Mouse (Mus musculus) heart, postnatal 0 days (tissue): ENCODE measurements at regions not wholly inside any gene's neighbourhood (a gene's known extent, or its start where the extent isn't known, plus 50 kb on each side); places are given as distances from the start of the nearest gene placed in this dataset.

ENCODE experiments used
- ATAC-seq: fragments of 200-750 bp; cut with Nextera tagmentation; 2 replicates; pipeline ENCODE4 v1.8.0; 2017; ENCODE audit warnings: low read depth, moderate number of reproducible peaks, moderate library complexity; ENCODE audit not compliant: insufficient read depth
- DNase-seq: peaks from one replicate; pipeline ENCODE4 v3.0.0-alpha.2; 2016; ENCODE audit warnings: low spot score
- H3K27ac ChIP-seq: fragments of 300-500 bp; sonication (generic); 2 replicates; pipeline ENCODE4 v1.5.1; 2014; ENCODE audit warnings: low read depth, mild to moderate bottlenecking
- H3K27me3 ChIP-seq: fragments of 300-500 bp; sonication (generic); 2 replicates; pipeline ENCODE4 v1.6.1; 2014; ENCODE audit warnings: low read length, mixed read lengths; ENCODE audit not compliant: control insufficient read depth, insufficient read depth
- H3K36me3 ChIP-seq: fragments of 300-500 bp; sonication (generic); replicated peaks from 2 replicates; pipeline ENCODE4 v1.6.1; 2014; ENCODE audit warnings: low read length, mixed read lengths; ENCODE audit not compliant: control insufficient read depth, insufficient read depth
- H3K4me1 ChIP-seq: fragments of 300-500 bp; sonication (generic); 2 replicates; pipeline ENCODE4 v1.6.1; 2014; ENCODE audit warnings: antibody characterized with exemption; ENCODE audit not compliant: control insufficient read depth, insufficient read depth
- H3K4me2 ChIP-seq: fragments of 300-500 bp; sonication (generic); 2 replicates; pipeline ENCODE4 v1.6.1; 2014; ENCODE audit warnings: low read depth, mild to moderate bottlenecking, low read length, moderate library complexity
- H3K4me3 ChIP-seq: fragments of 300-500 bp; sonication (generic); 2 replicates; pipeline ENCODE4 v1.5.1; 2014; ENCODE audit warnings: low read depth, low read length
- H3K9ac ChIP-seq: fragments of 300-500 bp; sonication (generic); replicated peaks from 2 replicates; pipeline ENCODE4 v1.6.1; 2014; ENCODE audit warnings: low read depth, low read length, mixed read lengths
- H3K9me3 ChIP-seq: fragments of 300-500 bp; sonication (generic); replicated peaks from 2 replicates; pipeline ENCODE4 v1.6.1; 2016; ENCODE audit warnings: low read length; ENCODE audit not compliant: control insufficient read depth
- CTCF ChIP-seq: IDR thresholded peaks from 2 replicates; pipeline ENCODE4 v1.5.1; 2016; ENCODE audit warnings: antibody characterized with exemption, control low read depth, low read depth
- EP300 ChIP-seq: IDR thresholded peaks from 2 replicates; pipeline ENCODE4 v1.6.1; 2016; ENCODE audit warnings: antibody characterized with exemption, low read depth
- WGBS: fragments of 180-500 bp; shearing (Covaris S2); extraction: QIAGEN DNeasy Blood & Tissue Kit; methylation state at CpG from one replicate; pipeline ENCODE4 v1.1.7; 2014; 5-methylcytosine and 5-hydroxymethylcytosine counted together

GRCm38 (mm10) chr13:99695874-99696558 lies 179.7 kb upstream of the Map1b start:
- ATAC-seq: no peak
- DNase-seq: no peak
- Histone ChIP-seq H3K9ac (no peak overlapping the region), H3K4me3 (no peak overlapping the region), H3K27me3 (no peaks in the 10 kb centered on the region), H3K36me3 (no peaks in the 10 kb centered on the region), H3K4me2 (no peak overlapping the region), H3K9me3 (no peaks in the 10 kb centered on the region), H3K4me1 (no peaks in the 10 kb centered on the region), H3K27ac (no peak overlapping the region)
- WGBS: 67% methylated on average over 7 of the region's 7 CpGs
- no peak for TF ChIP-seq EP300
- TF ChIP-seq CTCF: no peak

GRCm38 (mm10) chr13:99679934-99680333 lies 163.6 kb upstream of the Map1b start:
- no peak overlapping the region for H3K4me3 ChIP-seq
- DNase-seq (peak; percentile 38), ATAC-seq (peak; percentile 57)
- no peaks in the 10 kb centered on the region for H3K36me3 ChIP-seq
- H3K27me3 ChIP-seq: no peaks in the 10 kb centered on the region
- H3K27ac ChIP-seq: peak overlapping the region; percentile 52
- TF ChIP-seq EP300: no peak; the same call in 1 of the 2 replicates
- TF ChIP-seq CTCF: no peak
- 35% methylated on average over 3 of the region's 3 CpGs for WGBS
- H3K4me1 ChIP-seq: peaks cover 12% of the 10 kb centered on the region
- H3K9me3 ChIP-seq: no peaks in the 10 kb centered on the region
- no peak overlapping the region for H3K4me2 ChIP-seq
- H3K9ac ChIP-seq: no peak overlapping the region

GRCm38 (mm10) chr13:99679430-99679829 lies 163.1 kb upstream of the Map1b start:
- TF ChIP-seq EP300 (peak; percentile 36; the same call in 1 of the 2 replicates), CTCF (no peak)
- Histone ChIP-seq H3K27me3 (no peaks in the 10 kb centered on the region), H3K4me2 (no peak overlapping the region), H3K9ac (no peak overlapping the region), H3K36me3 (no peaks in the 10 kb centered on the region), H3K4me3 (no peak overlapping the region), H3K27ac (peak overlapping the region; percentile 52), H3K9me3 (no peaks in the 10 kb centered on the region), H3K4me1 (peaks cover 12% of the 10 kb centered on the region)
- DNase-seq (peak; percentile 90), ATAC-seq (peak; percentile 89)
- WGBS: 2% methylated on average over 2 of the region's 2 CpGs

DNA sequence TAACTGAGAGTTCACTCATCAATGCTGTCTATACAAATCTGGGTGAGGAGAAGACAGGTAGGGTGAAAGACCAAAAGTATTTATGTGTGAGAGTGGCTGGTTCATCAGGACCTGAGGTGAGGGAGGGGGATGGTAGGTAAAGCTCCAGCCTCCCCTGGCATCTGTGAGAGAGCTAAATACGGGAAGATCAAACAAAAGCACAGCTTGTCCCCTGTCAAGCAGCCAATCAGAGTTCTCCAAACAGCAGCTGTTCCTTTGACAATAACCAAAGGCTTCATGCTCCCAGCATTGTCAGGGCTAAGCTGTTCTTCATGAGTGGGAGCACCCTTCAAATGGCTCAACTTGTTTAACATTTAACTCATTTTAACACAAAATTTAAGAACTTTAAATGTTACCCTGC lies 160.1 kb upstream of the Map1b start:
- no peaks in the 10 kb centered on the region for H3K27me3 ChIP-seq
- H3K36me3 ChIP-seq: no peaks in the 10 kb centered on the region
- no peaks in the 10 kb centered on the region for H3K9me3 ChIP-seq
- DNase-seq: no peak
- H3K9ac ChIP-seq: no peak overlapping the region
- H3K4me3 ChIP-seq: no peak overlapping the region
- peaks cover 12% of the 10 kb centered on the region for H3K4me1 ChIP-seq
- no peak overlapping the region for H3K27ac ChIP-seq
- TF ChIP-seq EP300 (no peak), CTCF (no peak)
- no peak for ATAC-seq
- 7% methylated on average over 1 of the region's 1 CpGs for WGBS
- H3K4me2 ChIP-seq: no peak overlapping the region

GRCm38 (mm10) chr13:99675951-99676350 lies 159.6 kb upstream of the Map1b start:
- no peaks in the 10 kb centered on the region for H3K9me3 ChIP-seq
- 50% methylated on average over 5 of the region's 5 CpGs for WGBS
- no peaks in the 10 kb centered on the region for H3K36me3 ChIP-seq
- no peak overlapping the region for H3K9ac ChIP-seq
- no peaks in the 10 kb centered on the region for H3K27me3 ChIP-seq
- peaks cover 12% of the 10 kb centered on the region for H3K4me1 ChIP-seq
- no peak overlapping the region for H3K27ac ChIP-seq
- no peak overlapping the region for H3K4me3 ChIP-seq
- DNase-seq: no peak
- TF ChIP-seq CTCF: no peak
- no peak for ATAC-seq
- H3K4me2 ChIP-seq: no peak overlapping the region

DNA sequence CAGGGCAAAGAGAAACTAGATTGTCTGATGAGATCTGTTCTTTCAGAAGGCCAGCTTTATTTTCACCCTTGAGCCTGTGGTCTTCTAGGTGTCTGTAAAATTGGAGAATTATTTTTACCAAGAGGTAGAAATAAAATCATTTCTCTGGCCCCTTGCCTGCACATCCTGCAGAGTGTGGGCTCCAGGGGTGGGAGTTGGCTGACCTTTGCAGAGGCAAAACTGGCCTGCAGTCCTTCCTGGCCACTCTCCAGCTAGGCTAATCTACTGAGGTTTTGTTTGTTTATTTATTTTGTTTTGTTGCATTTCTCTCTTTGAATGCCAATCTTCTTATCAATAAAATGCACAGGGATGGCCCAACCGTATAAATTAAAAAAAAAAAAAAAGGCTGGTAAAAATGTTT lies 156.4 kb upstream of the Map1b start:
- Histone ChIP-seq H3K36me3 (no peaks in the 10 kb centered on the region), H3K27ac (no peak overlapping the region), H3K9ac (no peak overlapping the region), H3K4me3 (no peak overlapping the region), H3K4me1 (no peaks in the 10 kb centered on the region), H3K27me3 (no peaks in the 10 kb centered on the region), H3K4me2 (no peak overlapping the region), H3K9me3 (no peaks in the 10 kb centered on the region)
- TF ChIP-seq EP300 (no peak), CTCF (no peak)
- DNase-seq: no peak
- 55% methylated on average over 1 of the region's 1 CpGs for WGBS
- ATAC-seq: no peak
